Mouse (Mus musculus): ENCODE measurements around the gene Stk11. TPM values are rescaled to one million over a fixed set of nuclear protein-coding genes. Genes with fewer than 3 reads are reported as not detected.

Gene Stk11
- polyA plus RNA-seq, 1 experiment from 2014 or later = 14.4 TPM

- Histone ChIP-seq H3K27ac (peak overlapping the region; percentile 96), H3K27me3 (replicated peaks) (no peaks in the 10 kb centered on the region), H3K4me1 (replicated peaks) (peaks cover 57% of the 10 kb centered on the region), H3K36me3 (peaks cover 31% of the 10 kb centered on the region), H3K4me3 (replicated peaks) (peak overlapping the region; percentile 90), H3K9ac (peak overlapping the region; percentile 77), H3K9me3 (no peaks in the 10 kb centered on the region), H3K4me2 (replicated peaks) (peak overlapping the region; percentile 80)
- WGBS = under 1% methylated on average over 57 of the region's 57 CpGs
- ATAC-seq = peak; percentile 50
Measured at GRCm38 (mm10) chr10:80148610-80149290, 33.1 kb downstream of the Stk11 start.

DNA sequence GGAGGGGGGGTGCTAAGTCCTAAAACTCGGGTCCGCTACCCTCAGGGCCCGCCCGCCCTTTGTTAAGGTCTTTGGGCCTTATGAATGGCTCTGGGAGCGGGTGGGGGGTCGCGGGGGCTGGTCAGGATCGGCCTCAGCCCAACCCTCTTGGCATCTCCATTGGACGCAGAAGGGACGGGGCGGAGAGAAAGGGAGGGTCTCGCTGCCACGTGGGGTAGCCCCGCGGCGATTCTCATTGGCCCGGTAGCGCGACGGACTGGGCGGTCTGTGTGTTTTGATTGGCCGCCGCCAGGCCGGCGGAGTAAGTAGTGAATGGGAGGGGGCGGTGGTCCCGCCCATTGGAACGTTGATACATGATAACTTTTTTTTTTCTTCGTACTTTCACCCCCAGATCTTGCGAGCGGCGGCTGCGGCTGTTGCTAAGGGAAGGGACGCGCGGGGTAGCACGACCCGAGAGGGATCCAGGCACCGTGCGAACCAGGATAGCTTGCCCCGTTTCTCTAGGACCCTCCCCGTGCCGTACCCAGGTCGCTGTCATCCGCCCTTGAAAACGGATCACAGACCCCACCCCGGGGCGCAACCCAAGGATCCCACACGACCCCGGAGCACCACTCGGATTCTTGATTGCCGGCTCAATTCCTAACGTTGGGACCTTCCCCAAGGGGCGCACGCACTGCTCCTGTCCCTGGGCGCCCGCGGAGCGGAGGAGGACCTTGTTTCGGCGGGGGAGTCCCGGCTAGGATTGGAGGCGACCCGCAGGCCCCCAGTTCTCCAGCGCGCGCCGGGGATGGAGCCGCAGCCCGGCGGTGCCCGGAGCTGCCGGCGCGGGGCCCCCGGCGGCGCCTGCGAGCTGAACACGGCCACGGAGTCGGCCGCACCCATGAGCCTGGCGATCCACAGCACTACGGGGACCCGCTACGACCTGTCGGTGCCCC, 34.0 kb downstream of the Stk11 start:
- Histone ChIP-seq H3K36me3 (peaks cover 31% of the 10 kb centered on the region), H3K4me1 (replicated peaks) (peaks cover 57% of the 10 kb centered on the region), H3K27ac (peak overlapping the region; percentile 97), H3K9ac (peak overlapping the region; percentile 95), H3K4me3 (replicated peaks) (peak overlapping the region; percentile 90), H3K9me3 (no peaks in the 10 kb centered on the region), H3K4me2 (replicated peaks) (peak overlapping the region; percentile 92), H3K27me3 (replicated peaks) (no peaks in the 10 kb centered on the region)
- under 1% methylated on average over 88 of the region's 88 CpGs for WGBS
- ATAC-seq = peak; percentile 74

DNA sequence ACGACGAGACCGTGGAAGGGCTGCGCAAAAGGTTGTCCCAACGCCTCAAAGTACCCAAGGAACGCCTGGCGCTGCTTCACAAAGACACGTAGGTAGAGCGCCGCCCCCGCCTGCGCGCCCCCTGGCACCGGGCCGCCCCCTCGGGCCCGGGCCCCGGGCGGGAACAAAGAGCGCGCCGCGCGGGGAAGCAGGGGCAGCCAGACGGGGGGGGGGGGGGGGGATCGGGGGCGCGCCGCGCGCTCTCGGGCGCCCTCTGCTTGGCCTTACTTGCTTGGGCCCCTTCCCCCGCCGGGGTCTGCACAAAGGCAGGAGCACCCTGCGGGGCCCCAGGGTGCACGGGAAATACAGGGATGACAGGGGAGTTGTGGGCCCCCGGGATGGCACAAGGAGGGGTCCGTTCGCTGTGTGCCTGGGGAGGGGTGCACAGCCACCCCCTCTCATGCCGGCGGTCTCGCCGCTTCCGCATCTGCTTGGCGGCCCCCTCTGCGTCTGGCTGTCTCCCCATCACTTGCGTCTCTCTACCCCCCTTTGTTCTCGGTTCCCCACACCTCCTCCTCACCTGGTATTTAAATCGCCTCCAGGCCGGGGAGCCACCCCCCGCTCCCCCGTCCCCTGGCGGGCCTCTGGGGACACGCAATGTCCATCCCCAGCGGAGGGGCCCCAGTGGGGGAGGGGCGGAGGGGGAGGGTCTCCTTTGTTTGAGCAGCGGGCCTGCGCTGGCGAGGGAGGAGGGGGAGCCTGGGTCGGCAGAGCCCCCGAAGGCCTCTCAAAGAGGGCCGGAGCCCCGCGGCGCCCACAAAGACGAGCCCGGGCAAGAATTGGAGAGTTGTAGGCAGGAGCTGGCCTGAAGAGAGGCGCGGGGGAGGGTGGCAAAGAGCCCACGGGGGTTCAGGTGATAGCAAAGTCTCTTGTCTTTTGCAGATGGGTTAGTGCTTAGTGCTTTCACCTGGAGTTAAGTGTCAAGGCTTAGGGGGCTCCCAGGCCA, 34.9 kb downstream of the Stk11 start:
- WGBS = under 1% methylated on average over 50 of the region's 71 CpGs
- Histone ChIP-seq H3K36me3 (peaks cover 32% of the 10 kb centered on the region), H3K27me3 (replicated peaks) (no peaks in the 10 kb centered on the region), H3K4me1 (replicated peaks) (peaks cover 59% of the 10 kb centered on the region), H3K9ac (peak overlapping the region; percentile 95), H3K4me2 (replicated peaks) (peak overlapping the region; percentile 92), H3K9me3 (no peaks in the 10 kb centered on the region), H3K4me3 (replicated peaks) (peak overlapping the region; percentile 90), H3K27ac (peak overlapping the region; percentile 97)
- no peak for ATAC-seq

DNA sequence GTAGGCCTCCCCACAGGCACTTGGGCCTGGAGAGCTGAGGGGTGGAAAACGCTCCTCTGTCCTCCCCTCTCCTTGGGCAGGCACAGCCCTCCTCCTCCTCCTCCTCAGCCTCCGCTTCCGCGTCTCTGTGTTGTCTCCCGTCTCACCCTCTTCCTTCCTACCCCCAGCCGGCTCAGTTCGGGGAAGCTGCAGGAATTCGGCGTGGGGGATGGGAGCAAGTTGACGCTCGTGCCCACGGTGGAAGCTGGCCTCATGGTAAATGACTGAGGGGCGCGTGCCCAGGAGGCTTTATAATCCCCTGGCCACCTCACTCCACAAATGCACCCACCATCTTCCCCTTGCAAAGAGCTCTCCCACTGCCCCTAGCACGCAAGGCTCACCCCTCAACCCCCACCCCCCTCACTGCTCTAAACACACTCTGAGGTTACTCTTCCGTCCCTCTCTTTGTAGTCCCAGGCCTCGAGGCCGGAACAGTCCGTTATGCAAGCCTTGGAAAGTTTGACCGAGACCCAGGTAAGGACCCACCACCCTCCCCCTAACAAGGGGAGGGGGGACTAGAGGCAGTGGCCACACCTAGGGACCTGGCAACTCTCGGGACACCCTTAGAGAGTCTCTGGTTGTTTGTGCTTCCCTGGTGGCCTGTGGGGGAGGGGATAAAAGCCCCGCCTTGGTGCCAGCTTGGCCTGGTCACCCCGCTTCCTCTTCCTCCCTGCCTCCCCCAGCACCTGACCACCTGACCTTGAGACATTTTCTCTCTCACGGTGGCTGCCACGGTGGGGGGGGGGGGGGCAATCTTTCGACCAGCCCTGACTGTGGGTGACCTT, 35.8 kb downstream of the Stk11 start:
- ATAC-seq = no peak
- peak overlapping the region; percentile 95 for H3K9ac ChIP-seq
- H3K4me3 ChIP-seq (replicated peaks) = peak overlapping the region; percentile 90
- 1% methylated on average over 26 of the region's 26 CpGs for WGBS
- H3K36me3 ChIP-seq = peaks cover 35% of the 10 kb centered on the region
- peak overlapping the region; percentile 92 for H3K4me2 ChIP-seq (replicated peaks)
- H3K4me1 ChIP-seq (replicated peaks) = peaks cover 59% of the 10 kb centered on the region
- H3K27me3 ChIP-seq (replicated peaks) = no peaks in the 10 kb centered on the region
- no peaks in the 10 kb centered on the region for H3K9me3 ChIP-seq
- peak overlapping the region; percentile 97 for H3K27ac ChIP-seq

DNA sequence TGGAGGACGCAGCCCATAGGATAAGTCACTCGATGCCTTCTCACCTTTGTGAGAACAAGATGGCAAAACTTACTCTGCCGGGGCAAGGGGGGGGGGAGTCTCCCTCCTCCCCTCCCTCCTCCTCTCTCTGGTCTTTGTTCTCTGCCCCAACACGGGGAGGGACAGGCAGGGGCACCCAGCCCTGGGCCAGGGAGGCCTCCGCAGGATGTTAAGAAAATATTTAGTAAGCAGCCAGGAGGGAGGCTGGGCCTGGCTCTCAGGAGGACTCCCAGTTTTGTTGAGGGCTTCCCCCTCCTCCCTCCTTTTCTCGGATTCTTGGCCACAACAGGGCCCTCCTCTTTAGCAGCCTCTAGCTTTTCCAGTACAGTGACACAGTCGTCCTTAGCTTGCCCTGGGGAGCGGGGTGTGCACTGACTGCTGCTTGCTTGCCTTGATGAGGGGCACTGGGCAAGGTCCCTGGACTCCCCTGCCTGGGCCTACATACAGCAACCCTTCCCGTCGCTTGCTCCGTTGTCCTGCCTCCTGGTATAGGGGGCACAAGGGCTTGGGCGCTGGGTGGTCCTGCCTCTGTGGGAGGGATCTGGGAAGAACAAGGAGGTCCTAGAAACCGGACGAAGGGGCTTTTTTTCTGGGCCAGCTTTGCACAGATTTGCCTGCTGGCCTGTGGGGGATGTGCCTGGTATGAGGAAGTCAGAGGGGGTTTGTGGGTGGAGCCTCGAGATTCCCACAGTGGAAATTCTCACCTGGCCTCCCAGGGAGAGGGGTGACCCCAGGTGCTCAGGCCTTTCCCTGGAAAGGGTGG, 36.7 kb downstream of the Stk11 start:
- H3K4me3 ChIP-seq (replicated peaks) = peak overlapping the region; percentile 90
- H3K4me2 ChIP-seq (replicated peaks) = peak overlapping the region; percentile 92
- ATAC-seq = no peak
- no peaks in the 10 kb centered on the region for H3K27me3 ChIP-seq (replicated peaks)
- H3K36me3 ChIP-seq = peaks cover 44% of the 10 kb centered on the region
- H3K27ac ChIP-seq = peak overlapping the region; percentile 97
- WGBS = 0% methylated on average over 15 of the region's 15 CpGs
- H3K9me3 ChIP-seq = no peaks in the 10 kb centered on the region
- H3K4me1 ChIP-seq (replicated peaks) = peaks cover 59% of the 10 kb centered on the region
- peak overlapping the region; percentile 95 for H3K9ac ChIP-seq

DNA sequence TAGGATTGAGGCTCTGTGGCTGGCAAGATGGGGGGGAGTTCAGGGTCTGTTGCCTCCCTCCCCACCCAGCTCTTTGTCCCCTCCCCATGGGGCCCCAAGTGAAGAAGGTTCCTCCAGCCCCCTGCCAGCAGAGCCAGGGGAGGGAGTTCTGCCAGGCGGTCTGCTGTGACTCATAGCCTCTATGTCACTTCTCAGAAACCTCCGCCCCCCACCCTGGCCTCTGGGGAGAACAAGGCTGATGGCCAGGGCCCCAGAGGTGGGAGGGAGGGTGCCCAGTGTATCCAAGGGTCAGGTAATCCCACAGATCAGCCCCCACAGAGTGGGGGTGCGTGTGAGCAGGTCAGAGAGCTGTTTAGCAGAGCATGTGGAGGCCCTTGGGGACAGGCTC, 37.3 kb downstream of the Stk11 start:
- Histone ChIP-seq H3K27me3 (replicated peaks) (no peaks in the 10 kb centered on the region), H3K4me3 (replicated peaks) (peak overlapping the region; percentile 90), H3K9me3 (no peaks in the 10 kb centered on the region), H3K36me3 (peaks cover 46% of the 10 kb centered on the region), H3K9ac (peak overlapping the region; percentile 95), H3K27ac (peak overlapping the region; percentile 97), H3K4me2 (replicated peaks) (peak overlapping the region; percentile 92), H3K4me1 (replicated peaks) (peaks cover 58% of the 10 kb centered on the region)
- 12% methylated on average over 3 of the region's 3 CpGs for WGBS
- no peak for ATAC-seq

DNA sequence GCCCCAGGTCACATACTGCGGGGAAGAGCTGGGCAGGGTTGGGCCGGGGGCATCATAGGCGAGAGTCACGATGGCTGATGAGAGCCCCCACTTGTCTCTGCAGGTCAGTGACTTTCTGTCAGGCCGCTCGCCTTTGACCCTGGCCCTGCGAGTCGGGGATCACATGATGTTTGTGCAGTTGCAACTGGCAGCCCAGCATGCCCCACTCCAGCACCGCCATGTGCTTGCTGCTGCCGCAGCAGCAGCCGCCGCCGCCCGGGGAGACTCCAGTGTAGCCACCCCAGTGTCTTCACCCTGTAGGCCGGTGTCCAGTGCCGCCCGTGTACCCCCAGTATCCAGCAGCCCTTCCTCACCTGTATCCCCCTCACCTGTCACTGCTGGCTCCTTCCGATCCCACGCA, 38.1 kb downstream of the Stk11 start:
- Histone ChIP-seq H3K9ac (peak overlapping the region; percentile 95), H3K4me1 (replicated peaks) (peaks cover 65% of the 10 kb centered on the region)
- 80% methylated on average over 19 of the region's 19 CpGs for WGBS

GRCm38 (mm10) chr10:80154384-80154783, 38.8 kb downstream of the Stk11 start:
- peaks cover 46% of the 10 kb centered on the region for H3K36me3 ChIP-seq
- H3K27me3 ChIP-seq (replicated peaks) = no peaks in the 10 kb centered on the region
- H3K4me3 ChIP-seq (replicated peaks) = 0 out of 2 replicates have a peak overlapping the region, but pooled peaks have one; percentile 90
- H3K9me3 ChIP-seq = no peaks in the 10 kb centered on the region
- H3K4me2 ChIP-seq (replicated peaks) = peak overlapping the region; percentile 92; the same call in 1 of the 2 replicates
- ATAC-seq = no peak
- WGBS = 86% methylated on average over 7 of the region's 7 CpGs
- 0 out of 2 replicates have a peak overlapping the region, but pooled peaks have one; percentile 95 for H3K9ac ChIP-seq
- 0 out of 2 replicates have a peak overlapping the region, but pooled peaks have one; percentile 6 for H3K27ac ChIP-seq
- H3K4me1 ChIP-seq (replicated peaks) = peaks cover 72% of the 10 kb centered on the region

More for the DNA sequence above, 38.1 kb downstream of the Stk11 start:
- H3K9me3 ChIP-seq = no peaks in the 10 kb centered on the region
- peaks cover 46% of the 10 kb centered on the region for H3K36me3 ChIP-seq
- peak overlapping the region; percentile 92 for H3K4me2 ChIP-seq (replicated peaks)
- H3K27ac ChIP-seq = peak overlapping the region; percentile 97
- no peaks in the 10 kb centered on the region for H3K27me3 ChIP-seq (replicated peaks)
- peak overlapping the region; percentile 90 for H3K4me3 ChIP-seq (replicated peaks)
- no peak for ATAC-seq

- WGBS = 58% methylated on average over 1 of the region's 1 CpGs
- ATAC-seq = no peak
- no peak overlapping the region for H3K4me3 ChIP-seq (replicated peaks)
- no peaks in the 10 kb centered on the region for H3K9me3 ChIP-seq
- H3K4me1 ChIP-seq (replicated peaks) = peaks cover 76% of the 10 kb centered on the region
- peak overlapping the region; percentile 72 for H3K27ac ChIP-seq
- H3K27me3 ChIP-seq (replicated peaks) = no peaks in the 10 kb centered on the region
- peak overlapping the region; percentile 6; the same call in 1 of the 2 replicates for H3K9ac ChIP-seq
- no peak overlapping the region; the same call in 1 of the 2 replicates for H3K4me2 ChIP-seq (replicated peaks)
- peaks cover 46% of the 10 kb centered on the region for H3K36me3 ChIP-seq
Measured at GRCm38 (mm10) chr10:80155277-80155676, 39.7 kb downstream of the Stk11 start.

DNA sequence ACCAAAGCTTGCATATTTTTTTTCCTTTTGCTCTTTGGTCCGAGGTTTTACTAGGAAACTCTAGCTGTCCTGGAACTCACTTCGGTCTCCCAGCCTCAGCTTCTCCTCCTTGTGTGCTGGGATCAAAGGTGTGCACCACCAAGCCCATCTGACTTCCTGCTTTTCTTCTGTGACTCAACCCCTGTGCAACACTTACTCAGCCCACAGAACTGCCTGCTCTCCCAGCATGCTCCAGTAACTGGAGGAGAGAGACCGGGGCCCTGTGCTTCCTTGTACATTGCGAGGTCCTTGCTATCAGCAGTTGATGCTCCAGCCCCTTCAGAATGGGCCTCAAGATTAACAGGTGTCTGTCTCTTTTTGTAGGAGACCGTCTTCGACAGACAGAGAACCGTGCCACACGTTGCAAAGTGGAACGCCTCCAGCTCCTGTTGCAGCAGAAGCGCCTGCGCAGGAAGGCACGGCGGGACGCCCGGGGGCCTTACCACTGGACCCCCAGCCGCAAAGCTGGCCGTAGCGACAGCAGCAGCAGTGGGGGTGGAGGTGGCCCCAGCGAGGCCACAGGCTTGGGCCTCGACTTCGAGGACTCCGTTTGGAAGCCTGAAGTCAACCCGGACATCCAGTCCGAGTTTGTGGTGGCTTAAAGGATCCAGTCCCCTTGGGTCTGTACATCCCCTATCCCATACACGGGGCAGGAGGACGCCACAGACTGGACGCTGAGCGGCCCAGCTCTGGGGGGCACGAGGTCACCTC, 40.6 kb downstream of the Stk11 start:
- H3K27ac ChIP-seq = peak overlapping the region; percentile 72
- peaks cover 46% of the 10 kb centered on the region for H3K36me3 ChIP-seq
- ATAC-seq = no peak
- no peak overlapping the region; the same call in 1 of the 2 replicates for H3K4me2 ChIP-seq (replicated peaks)
- H3K4me1 ChIP-seq (replicated peaks) = peaks cover 85% of the 10 kb centered on the region
- H3K9ac ChIP-seq = peak overlapping the region; percentile 13; the same call in 1 of the 2 replicates
- H3K4me3 ChIP-seq (replicated peaks) = no peak overlapping the region
- H3K27me3 ChIP-seq (replicated peaks) = no peaks in the 10 kb centered on the region
- 78% methylated on average over 29 of the region's 29 CpGs for WGBS
- H3K9me3 ChIP-seq = no peaks in the 10 kb centered on the region
